Mouse (Mus musculus) forebrain, embryonic 13.5 days (tissue): ENCODE measurements at regions not wholly inside any gene's neighbourhood (a gene's known extent, or its start where the extent isn't known, plus 50 kb on each side); places are given as distances from the start of the nearest gene placed in this dataset.

Source experiments
- ATAC-seq: fragments of 200-750 bp; cut with Nextera tagmentation; 2 replicates; pipeline ENCODE4 v1.8.0; 2017
- H3K27ac ChIP-seq: fragments of 300-500 bp; sonication (generic); 2 replicates; pipeline ENCODE4 v1.5.1; 2015; ENCODE audit warnings: inconsistent platforms, mild to moderate bottlenecking, moderate library complexity
- H3K27me3 ChIP-seq: fragments of 300-500 bp; sonication (generic); 2 replicates; pipeline ENCODE4 v1.6.1; 2015; ENCODE audit warnings: mild to moderate bottlenecking, inconsistent platforms
- H3K36me3 ChIP-seq: fragments of 300-500 bp; sonication (generic); 2 replicates; pipeline ENCODE4 v1.6.1; 2015; ENCODE audit warnings: mild to moderate bottlenecking, inconsistent platforms; ENCODE audit not compliant: poor library complexity, severe bottlenecking
- H3K4me1 ChIP-seq: fragments of 300-500 bp; sonication (generic); 2 replicates; pipeline ENCODE4 v1.6.1; 2015; ENCODE audit warnings: inconsistent platforms
- H3K4me2 ChIP-seq: fragments of 300-500 bp; sonication (generic); 2 replicates; pipeline ENCODE4 v1.6.1; 2015; ENCODE audit warnings: inconsistent platforms, mild to moderate bottlenecking, moderate library complexity
- H3K4me3 ChIP-seq: fragments of 300-500 bp; sonication (generic); 2 replicates; pipeline ENCODE4 v1.5.1; 2015; ENCODE audit warnings: mild to moderate bottlenecking, inconsistent platforms
- H3K9ac ChIP-seq: fragments of 300-500 bp; sonication (generic); 2 replicates; pipeline ENCODE4 v1.6.1; 2015; ENCODE audit warnings: mild to moderate bottlenecking, inconsistent platforms
- H3K9me3 ChIP-seq: fragments of 300-500 bp; sonication (generic); replicated peaks from 2 replicates; pipeline ENCODE4 v1.6.1; 2016; ENCODE audit warnings: inconsistent platforms
- WGBS: fragments of 180-500 bp; shearing (Covaris S2); methylation state at CpG from one replicate; pipeline ENCODE4 v1.1.7; 2015; 5-methylcytosine and 5-hydroxymethylcytosine counted together

DNA sequence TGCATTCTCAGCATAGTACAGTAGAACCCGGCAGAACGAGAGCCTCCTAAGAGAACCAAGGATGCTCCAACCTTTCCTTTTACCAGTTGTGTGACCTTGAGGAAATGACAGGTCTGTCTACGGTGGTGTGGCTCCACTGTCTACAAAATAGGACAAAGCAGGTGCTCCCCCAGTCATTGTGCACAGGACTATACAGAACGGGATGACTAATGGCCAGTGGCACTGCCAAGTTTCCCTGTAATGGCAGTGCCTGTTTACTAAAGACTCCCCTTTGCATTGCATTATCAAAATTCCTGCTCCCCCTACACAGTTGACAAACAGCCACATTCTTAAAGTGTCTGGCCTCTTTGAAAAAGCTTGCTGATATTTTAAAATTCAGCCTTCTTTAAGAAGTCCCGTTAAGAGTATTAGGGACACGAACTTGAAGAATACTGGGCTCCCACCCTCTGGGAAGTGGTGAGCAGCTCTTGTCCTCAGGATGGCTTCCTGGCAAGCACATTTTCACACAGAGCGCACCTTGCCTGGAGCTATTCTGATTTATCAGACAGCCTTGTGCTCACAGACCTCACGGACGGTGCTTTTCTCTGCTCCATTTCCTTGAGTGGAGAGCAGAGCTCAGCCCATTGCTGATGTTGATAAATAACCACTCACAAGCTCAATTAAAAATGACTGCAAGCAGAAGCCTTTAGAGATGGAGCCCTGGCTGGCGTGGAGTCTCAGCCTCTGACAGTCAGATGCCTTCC lies 352.3 kb upstream of the Myt1l start:
- Histone ChIP-seq H3K9ac (no peak overlapping the region), H3K36me3 (no peaks in the 10 kb centered on the region), H3K27me3 (no peaks in the 10 kb centered on the region), H3K27ac (0 out of 2 replicates have a peak overlapping the region, but pooled peaks have one; percentile 0), H3K9me3 (no peaks in the 10 kb centered on the region), H3K4me1 (peaks cover 27% of the 10 kb centered on the region), H3K4me3 (no peak overlapping the region), H3K4me2 (no peak overlapping the region)
- no peak for ATAC-seq
- 51% methylated on average over 10 of the region's 10 CpGs for WGBS

DNA sequence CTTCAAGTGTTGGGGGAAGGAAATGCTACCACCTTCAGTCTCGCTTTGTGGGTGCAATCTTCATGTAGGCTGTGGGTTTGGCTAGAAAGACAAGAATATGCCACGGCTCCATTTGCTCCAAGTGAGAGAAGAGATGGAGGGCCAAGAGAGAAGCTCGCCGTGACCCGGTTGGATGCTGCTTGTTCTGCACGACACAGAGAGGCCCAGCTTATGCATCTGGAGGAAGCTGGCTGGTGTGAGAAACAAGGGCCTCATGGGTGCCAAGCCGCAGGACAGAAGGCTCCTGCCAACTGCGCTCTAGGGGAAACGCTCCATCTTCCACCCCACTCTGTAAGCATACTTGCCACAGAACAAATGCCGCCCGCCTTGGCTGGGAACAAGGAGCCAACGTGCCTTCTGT lies 351.0 kb upstream of the Myt1l start:
- no peak for ATAC-seq
- Histone ChIP-seq H3K27ac (no peak overlapping the region), H3K4me3 (no peak overlapping the region), H3K27me3 (no peaks in the 10 kb centered on the region), H3K36me3 (no peaks in the 10 kb centered on the region), H3K4me1 (peaks cover 27% of the 10 kb centered on the region), H3K4me2 (no peak overlapping the region), H3K9me3 (no peaks in the 10 kb centered on the region), H3K9ac (no peak overlapping the region)
- 94% methylated on average over 12 of the region's 12 CpGs for WGBS

DNA sequence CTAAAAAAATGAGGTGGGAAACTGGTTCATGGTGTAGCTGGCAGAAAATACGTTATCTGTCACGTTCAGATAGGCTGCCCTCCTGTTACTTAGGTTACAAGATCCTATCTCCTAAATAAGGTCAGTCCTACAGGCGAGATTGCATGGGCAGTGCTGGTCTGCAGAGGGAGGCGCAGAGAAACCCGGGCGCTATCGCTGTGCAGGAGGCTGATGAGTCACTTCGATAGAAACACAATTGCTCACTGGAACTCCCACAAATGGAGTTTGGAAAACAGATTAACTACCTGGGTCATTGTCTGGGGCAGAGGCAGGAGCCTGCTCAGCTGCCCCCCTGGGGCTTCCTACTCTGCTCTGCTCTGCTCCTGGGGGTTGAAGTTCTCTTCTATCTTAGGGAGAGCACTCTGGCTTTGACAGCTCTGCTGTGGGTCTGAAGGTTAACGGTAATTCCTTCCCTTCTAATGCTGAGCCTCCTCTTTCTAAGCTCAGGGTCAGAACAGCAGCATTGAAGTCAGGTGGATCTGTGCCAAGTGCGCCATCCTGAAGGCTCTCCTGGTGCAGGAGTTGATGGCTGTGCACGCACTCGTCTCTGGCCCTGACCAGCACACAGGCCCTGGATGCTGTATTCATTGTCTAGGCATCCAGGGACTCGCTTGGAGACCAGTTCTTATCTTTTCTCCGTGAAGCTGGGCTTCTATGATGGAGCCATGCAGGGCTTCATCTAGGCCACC lies 349.9 kb upstream of the Myt1l start:
- Histone ChIP-seq H3K4me1 (peaks cover 27% of the 10 kb centered on the region), H3K27ac (no peak overlapping the region), H3K9ac (no peak overlapping the region), H3K36me3 (no peaks in the 10 kb centered on the region), H3K27me3 (no peaks in the 10 kb centered on the region), H3K4me3 (no peak overlapping the region), H3K9me3 (no peaks in the 10 kb centered on the region), H3K4me2 (no peak overlapping the region)
- ATAC-seq: no peak
- WGBS: 70% methylated on average over 14 of the region's 14 CpGs

DNA sequence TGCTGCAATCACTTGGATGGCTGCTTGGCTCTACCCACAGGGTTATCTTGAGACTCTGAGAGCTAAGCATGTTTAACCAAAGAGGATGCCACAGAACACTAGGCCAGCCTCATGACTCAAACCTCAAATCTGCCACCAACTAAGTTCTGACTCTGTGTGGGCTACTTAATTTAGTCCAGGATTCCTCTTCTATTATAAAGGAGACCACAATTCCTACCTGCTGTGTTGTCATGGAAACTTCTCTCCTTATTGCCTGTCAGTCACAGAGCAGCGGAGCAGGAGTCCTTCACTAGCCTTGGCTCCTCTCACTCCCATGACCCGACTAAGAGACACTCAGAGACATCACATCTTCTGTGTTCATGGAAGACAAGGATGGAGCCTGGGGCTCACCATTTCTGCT lies 348.8 kb upstream of the Myt1l start:
- H3K9ac ChIP-seq: no peak overlapping the region
- 0% methylated on average over 2 of the region's 2 CpGs for WGBS
- 0 out of 2 replicates have a peak overlapping the region, but pooled peaks have one; percentile 6 for H3K27ac ChIP-seq
- peaks cover 27% of the 10 kb centered on the region for H3K4me1 ChIP-seq
- no peak overlapping the region for H3K4me2 ChIP-seq
- ATAC-seq: peak; percentile 40; the same call in 1 of the 2 replicates
- H3K27me3 ChIP-seq: no peaks in the 10 kb centered on the region
- no peaks in the 10 kb centered on the region for H3K36me3 ChIP-seq
- no peak overlapping the region for H3K4me3 ChIP-seq
- no peaks in the 10 kb centered on the region for H3K9me3 ChIP-seq

DNA sequence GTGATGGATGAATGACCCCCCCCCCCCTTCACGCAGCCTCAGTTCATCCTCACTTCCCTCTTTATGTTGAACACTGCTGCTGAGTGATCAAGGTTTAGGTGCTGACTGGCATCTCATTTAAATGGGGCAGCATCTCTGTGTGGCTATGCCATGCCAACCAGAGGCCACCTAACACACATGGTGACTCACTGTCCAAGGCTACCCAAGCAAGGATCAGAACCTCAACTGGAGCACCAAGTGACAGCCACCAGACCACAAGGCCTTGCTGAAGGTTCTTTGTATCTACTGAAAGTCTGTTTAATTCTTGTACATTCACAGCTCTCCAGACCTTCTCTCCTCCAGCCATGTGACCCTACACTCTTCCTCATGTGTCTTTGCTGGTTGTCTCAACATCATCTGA lies 347.6 kb upstream of the Myt1l start:
- WGBS: 83% methylated on average over 1 of the region's 1 CpGs
- no peak overlapping the region for H3K4me3 ChIP-seq
- H3K4me2 ChIP-seq: no peak overlapping the region
- H3K9ac ChIP-seq: no peak overlapping the region
- no peaks in the 10 kb centered on the region for H3K36me3 ChIP-seq
- no peaks in the 10 kb centered on the region for H3K9me3 ChIP-seq
- ATAC-seq: no peak
- peaks cover 20% of the 10 kb centered on the region for H3K4me1 ChIP-seq
- H3K27ac ChIP-seq: no peak overlapping the region
- H3K27me3 ChIP-seq: no peaks in the 10 kb centered on the region

DNA sequence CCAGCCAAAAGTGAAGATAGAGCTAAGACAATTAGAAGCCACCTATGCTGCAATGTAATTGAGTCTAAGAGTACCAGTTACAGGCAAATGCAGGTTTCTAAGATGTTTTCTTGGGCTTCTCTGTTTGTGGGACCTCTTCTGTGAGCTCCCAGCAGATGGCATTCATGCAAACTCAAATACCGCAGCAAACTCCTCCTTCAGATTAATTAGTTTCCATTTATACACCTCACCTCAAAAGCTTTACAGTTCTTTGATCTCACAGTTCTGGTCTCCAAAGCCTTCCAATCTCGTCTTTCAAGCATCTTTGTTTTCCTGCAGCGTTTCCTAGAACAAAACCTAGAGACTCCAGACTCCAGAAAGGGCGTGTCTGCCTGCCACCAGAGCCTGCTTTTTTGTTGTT lies 340.6 kb upstream of the Myt1l start:
- Histone ChIP-seq H3K36me3 (no peaks in the 10 kb centered on the region), H3K9me3 (no peaks in the 10 kb centered on the region), H3K4me2 (no peak overlapping the region), H3K4me1 (no peaks in the 10 kb centered on the region), H3K27me3 (no peaks in the 10 kb centered on the region), H3K27ac (0 out of 2 replicates have a peak overlapping the region, but pooled peaks have one; percentile 4), H3K9ac (no peak overlapping the region), H3K4me3 (no peak overlapping the region)
- 28% methylated on average over 4 of the region's 4 CpGs for WGBS
- ATAC-seq: no peak

DNA sequence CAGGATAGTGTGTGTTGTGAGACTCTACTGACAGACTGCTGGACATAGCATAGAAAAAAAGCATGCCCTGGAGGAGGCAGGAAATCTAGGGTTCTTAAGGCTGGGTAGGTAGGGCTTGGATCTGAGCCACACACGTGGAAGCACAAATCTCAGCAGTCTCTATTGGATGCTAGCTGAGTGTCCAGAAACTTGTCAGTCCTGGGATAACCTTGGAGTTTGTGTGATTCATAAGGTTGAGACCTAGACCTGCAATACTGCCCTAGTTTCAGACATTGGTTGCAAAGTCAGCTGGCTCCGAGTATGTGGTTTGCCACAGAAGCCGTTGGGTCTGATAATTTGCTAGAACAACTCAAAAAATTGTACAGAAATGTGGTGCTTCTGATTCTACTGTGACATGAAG lies 335.8 kb upstream of the Myt1l start:
- 89% methylated on average over 3 of the region's 3 CpGs for WGBS
- no peak overlapping the region for H3K4me2 ChIP-seq
- no peaks in the 10 kb centered on the region for H3K9me3 ChIP-seq
- 0 out of 2 replicates have a peak, but pooled peaks cover 5% of the 10 kb centered on the region for H3K4me1 ChIP-seq
- H3K36me3 ChIP-seq: no peaks in the 10 kb centered on the region
- H3K4me3 ChIP-seq: no peak overlapping the region
- no peak overlapping the region for H3K27ac ChIP-seq
- H3K27me3 ChIP-seq: no peaks in the 10 kb centered on the region
- no peak overlapping the region for H3K9ac ChIP-seq
- no peak for ATAC-seq

DNA sequence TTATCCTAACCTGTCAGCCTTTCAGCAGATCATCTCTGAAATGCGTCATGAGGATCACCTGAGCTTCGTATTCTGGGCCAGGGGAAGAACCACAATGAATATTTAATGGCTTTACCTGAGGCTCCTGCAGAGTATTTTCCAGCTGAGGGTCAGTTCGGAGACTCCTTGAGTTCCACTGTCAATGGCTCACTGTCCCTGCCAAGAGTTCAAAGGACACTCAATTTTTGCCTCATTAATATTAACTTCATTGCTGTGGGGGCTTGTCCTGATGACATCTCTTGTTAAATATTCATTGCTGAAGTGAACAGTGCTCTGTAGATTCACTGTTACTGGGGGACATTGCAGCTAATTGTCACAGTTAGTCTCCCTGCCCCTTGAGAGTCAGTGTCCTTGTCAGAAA lies 316.2 kb upstream of the Myt1l start:
- peaks cover 7% of the 10 kb centered on the region; the same call in 1 of the 2 replicates for H3K4me1 ChIP-seq
- H3K4me3 ChIP-seq: no peak overlapping the region
- H3K9me3 ChIP-seq: no peaks in the 10 kb centered on the region
- ATAC-seq: no peak
- WGBS: 78% methylated on average over 3 of the region's 3 CpGs
- H3K9ac ChIP-seq: no peak overlapping the region
- no peaks in the 10 kb centered on the region for H3K27me3 ChIP-seq
- H3K36me3 ChIP-seq: no peaks in the 10 kb centered on the region
- no peak overlapping the region for H3K4me2 ChIP-seq
- no peak overlapping the region for H3K27ac ChIP-seq

DNA sequence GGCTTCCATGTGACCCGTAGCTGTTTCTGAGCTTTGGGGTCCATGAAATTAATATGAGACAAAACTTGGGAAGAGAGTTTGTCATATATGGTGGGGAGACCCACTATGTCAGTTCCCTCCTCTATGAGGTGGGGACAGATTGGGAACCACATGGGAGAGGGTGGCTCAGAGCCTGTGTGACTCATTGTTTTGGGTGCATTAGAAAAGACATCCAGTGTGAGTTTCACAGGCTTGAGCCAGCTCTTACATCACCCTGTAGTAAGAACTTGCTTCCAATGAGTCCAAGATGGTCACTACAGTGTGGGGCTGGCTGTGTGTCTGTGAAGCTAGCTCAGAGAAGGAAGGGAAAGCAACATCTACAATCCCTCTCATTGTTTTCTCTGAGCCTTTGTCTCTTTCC lies 314.6 kb upstream of the Myt1l start:
- no peaks in the 10 kb centered on the region for H3K36me3 ChIP-seq
- 78% methylated on average over 1 of the region's 1 CpGs for WGBS
- H3K27ac ChIP-seq: 0 out of 2 replicates have a peak overlapping the region, but pooled peaks have one; percentile 0
- H3K9ac ChIP-seq: no peak overlapping the region
- no peak overlapping the region for H3K4me2 ChIP-seq
- H3K9me3 ChIP-seq: no peaks in the 10 kb centered on the region
- no peak for ATAC-seq
- H3K4me1 ChIP-seq: peaks cover 7% of the 10 kb centered on the region; the same call in 1 of the 2 replicates
- H3K4me3 ChIP-seq: no peak overlapping the region
- H3K27me3 ChIP-seq: no peaks in the 10 kb centered on the region

DNA sequence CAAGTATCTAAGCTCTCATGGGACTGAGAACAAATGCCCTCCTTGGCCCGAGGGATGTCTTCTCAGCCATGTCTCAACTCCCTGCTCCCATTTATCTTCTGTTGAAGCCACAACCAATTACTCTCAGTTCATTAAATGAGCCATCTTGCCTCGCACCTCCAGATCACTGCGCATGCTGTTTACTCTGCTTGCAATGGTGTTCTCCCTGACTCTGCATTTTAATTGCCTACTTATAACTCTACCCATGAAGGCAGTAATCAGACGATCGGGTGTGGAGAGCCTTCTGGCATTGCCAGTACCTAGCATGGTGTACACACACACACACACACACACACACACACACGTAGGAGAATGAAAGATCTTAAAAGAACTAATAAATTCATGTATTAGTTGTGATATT lies 306.1 kb upstream of the Myt1l start:
- no peaks in the 10 kb centered on the region for H3K36me3 ChIP-seq
- ATAC-seq: no peak
- no peaks in the 10 kb centered on the region for H3K9me3 ChIP-seq
- H3K27ac ChIP-seq: no peak overlapping the region
- H3K27me3 ChIP-seq: no peaks in the 10 kb centered on the region
- no peak overlapping the region for H3K4me2 ChIP-seq
- no peaks in the 10 kb centered on the region for H3K4me1 ChIP-seq
- 53% methylated on average over 6 of the region's 6 CpGs for WGBS
- no peak overlapping the region for H3K4me3 ChIP-seq
- no peak overlapping the region for H3K9ac ChIP-seq

DNA sequence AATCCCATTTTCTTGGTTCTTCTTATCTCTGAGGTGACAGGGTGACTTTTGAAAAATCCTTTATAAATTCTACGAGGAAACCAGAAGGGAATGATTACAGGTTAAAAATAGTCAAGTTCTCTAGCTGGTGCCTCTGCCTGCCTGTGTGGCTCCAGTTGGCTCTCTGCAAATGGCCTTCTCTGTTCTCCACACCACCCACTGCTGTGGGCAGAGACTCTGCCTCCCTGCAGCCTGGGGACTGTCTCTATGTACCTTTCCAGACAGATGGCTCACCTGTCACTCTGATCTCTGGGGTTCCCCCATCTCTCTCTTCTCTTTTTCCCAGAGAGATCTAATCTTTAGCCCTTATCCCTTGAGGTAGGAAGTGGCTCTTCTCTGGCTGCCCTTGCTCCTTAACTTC lies 302.2 kb upstream of the Myt1l start:
- Histone ChIP-seq H3K27ac (no peak overlapping the region), H3K27me3 (no peaks in the 10 kb centered on the region), H3K36me3 (no peaks in the 10 kb centered on the region), H3K9me3 (no peaks in the 10 kb centered on the region), H3K9ac (no peak overlapping the region), H3K4me2 (no peak overlapping the region), H3K4me3 (no peak overlapping the region), H3K4me1 (no peaks in the 10 kb centered on the region)
- 44% methylated on average over 1 of the region's 1 CpGs for WGBS
- no peak for ATAC-seq

DNA sequence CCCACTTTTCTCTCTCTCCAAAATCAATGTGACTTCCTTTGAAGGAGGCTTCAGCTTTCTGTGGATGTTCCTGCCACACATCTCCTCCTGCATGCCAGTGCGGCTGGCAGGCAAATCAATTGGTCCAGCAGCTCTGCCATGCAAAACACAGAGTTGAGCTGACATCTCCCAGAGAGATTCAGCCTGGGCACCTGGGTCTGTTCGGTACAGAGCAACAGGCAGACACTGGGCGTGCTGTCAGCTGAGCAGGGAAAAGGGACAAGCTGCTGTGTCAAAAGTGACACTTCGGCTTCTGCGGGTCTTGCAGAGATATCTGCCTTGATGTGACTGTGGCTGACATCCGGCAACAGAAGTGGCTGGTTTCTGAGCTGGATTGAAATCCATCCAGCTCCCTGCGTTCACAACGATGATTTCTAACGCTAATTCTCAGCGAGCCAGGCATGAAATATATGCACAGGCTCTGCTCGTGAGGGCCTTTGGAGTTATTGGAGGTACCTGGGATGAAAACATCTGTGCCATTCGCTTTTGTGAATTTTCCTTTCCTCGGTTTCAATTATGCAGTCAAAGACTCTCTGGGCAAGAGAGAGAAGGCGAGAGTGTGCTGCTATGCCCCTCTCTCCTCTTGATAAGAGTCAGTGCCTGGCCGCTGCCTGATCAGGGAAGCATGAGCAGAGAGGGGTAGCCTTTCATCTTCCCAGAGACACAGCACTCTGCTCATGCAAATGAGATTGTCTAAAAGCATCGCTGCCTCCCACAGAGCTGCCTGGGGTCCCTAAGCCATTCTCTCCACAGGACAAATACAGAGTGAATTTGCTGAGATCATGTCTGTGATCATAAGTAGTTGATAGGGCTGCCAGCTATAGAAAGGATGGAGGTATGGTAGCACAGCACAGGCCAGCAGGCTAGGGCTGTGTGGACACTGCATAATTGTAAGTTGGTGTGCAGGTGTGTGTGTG lies 295.4 kb upstream of the Myt1l start:
- peak overlapping the region; percentile 43 for H3K4me2 ChIP-seq
- no peaks in the 10 kb centered on the region for H3K36me3 ChIP-seq
- WGBS: 19% methylated on average over 16 of the region's 16 CpGs
- no peak overlapping the region for H3K4me3 ChIP-seq
- H3K27ac ChIP-seq: peak overlapping the region; percentile 75
- peaks cover 25% of the 10 kb centered on the region for H3K4me1 ChIP-seq
- H3K9me3 ChIP-seq: no peaks in the 10 kb centered on the region
- peak; percentile 70 for ATAC-seq
- peak overlapping the region; percentile 30 for H3K9ac ChIP-seq
- no peaks in the 10 kb centered on the region for H3K27me3 ChIP-seq
